Mouse (Mus musculus): ENCODE measurements at regions not wholly inside any gene's neighbourhood (a gene's known extent, or its start where the extent isn't known, plus 50 kb on each side); places are given as distances from the start of the nearest gene placed in this dataset.

DNA sequence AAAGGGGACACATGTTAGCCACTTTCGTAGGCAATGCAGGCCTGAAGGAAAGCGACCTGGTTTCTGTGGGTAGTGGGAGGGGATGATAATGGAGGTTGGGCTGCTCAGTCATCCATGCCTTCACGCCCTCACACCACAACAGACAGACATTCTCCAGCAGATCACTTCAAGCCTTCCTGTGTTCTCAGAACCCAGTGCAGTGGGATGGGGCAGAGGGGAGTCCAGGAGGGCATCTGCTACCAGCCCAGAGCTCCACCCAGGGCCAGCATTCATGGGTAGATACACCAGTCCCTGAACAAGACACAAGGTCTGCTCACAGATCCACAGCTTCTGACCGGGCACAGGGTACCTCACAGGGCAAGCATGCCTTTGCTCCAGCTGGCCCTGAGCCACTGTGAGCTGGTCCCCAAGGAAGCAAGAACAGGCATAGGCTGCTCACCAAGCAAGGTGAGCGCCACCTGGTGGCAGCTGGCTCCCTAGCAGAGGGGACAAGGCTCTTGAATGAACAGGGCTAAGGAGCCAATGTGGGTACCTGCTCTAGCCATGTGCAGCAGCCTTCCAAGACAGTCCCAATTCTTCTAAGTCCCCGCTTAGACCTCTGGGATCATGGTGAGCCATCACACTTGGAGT lies 62.2 kb upstream of the Nkx1-1 start:
- peaks cover 8% of the 10 kb centered on the region for H3K4me1 ChIP-seq (replicated peaks; ENCODE audit: control insufficient read depth, insufficient read depth, low read length)
- H3K36me3 ChIP-seq (replicated peaks; ENCODE audit: control insufficient read depth, insufficient read depth), result no peaks in the 10 kb centered on the region
- DNase-seq (ENCODE audit: low spot score) (peak; percentile 91), ATAC-seq (ENCODE audit: low FRiP score) (peak; percentile 80; the same call in 1 of the 2 replicates)
- H3K9ac ChIP-seq, result no peak overlapping the region
- H3K4me3 ChIP-seq (replicated peaks; ENCODE audit: low read length), result no peak overlapping the region
- 18% methylated on average over 6 of the region's 6 CpGs for WGBS
- H3K27ac ChIP-seq, result no peak overlapping the region
- peaks cover 20% of the 10 kb centered on the region; the same call in 1 of the 2 replicates for H3K27me3 ChIP-seq (ENCODE audit: control insufficient read depth, insufficient read depth, low read length)
- H3K4me2 ChIP-seq (replicated peaks), result no peak overlapping the region
- H3K9me3 ChIP-seq (ENCODE audit: control insufficient read depth, low read length), result no peaks in the 10 kb centered on the region

DNA sequence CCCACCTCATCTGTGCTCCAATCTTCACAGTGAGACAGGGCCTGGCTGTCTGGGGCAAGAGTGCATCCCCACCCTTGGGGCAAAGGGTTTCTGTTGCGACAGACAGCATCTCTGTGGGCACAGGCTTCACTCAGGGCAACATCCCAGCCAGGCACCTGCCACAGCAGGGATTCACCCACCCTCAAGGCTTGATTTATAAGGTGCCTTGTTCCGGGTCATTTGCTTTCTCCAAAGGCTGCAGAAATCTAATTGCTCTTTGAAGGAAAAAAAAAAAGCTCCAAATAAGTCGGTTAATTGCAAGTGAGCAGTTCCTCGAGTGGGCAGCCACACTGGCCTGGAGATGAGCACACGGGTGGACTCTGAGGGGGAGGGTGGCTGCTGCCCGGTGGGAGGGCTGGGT lies 61.5 kb upstream of the Nkx1-1 start:
- H3K36me3 ChIP-seq (replicated peaks; ENCODE audit: control insufficient read depth, insufficient read depth), result no peaks in the 10 kb centered on the region
- H3K27me3 ChIP-seq (ENCODE audit: control insufficient read depth, insufficient read depth, low read length), result peaks cover 20% of the 10 kb centered on the region; the same call in 1 of the 2 replicates
- H3K27ac ChIP-seq, result no peak overlapping the region
- peaks cover 6% of the 10 kb centered on the region for H3K4me1 ChIP-seq (replicated peaks; ENCODE audit: control insufficient read depth, insufficient read depth, low read length)
- DNase-seq (ENCODE audit: low spot score), result no peak
- H3K9ac ChIP-seq, result no peak overlapping the region
- no peaks in the 10 kb centered on the region for H3K9me3 ChIP-seq (ENCODE audit: control insufficient read depth, low read length)
- H3K4me3 ChIP-seq (replicated peaks; ENCODE audit: low read length), result no peak overlapping the region
- no peak for ATAC-seq (ENCODE audit: low FRiP score)
- 29% methylated on average over 6 of the region's 6 CpGs for WGBS
- H3K4me2 ChIP-seq (replicated peaks), result no peak overlapping the region

DNA sequence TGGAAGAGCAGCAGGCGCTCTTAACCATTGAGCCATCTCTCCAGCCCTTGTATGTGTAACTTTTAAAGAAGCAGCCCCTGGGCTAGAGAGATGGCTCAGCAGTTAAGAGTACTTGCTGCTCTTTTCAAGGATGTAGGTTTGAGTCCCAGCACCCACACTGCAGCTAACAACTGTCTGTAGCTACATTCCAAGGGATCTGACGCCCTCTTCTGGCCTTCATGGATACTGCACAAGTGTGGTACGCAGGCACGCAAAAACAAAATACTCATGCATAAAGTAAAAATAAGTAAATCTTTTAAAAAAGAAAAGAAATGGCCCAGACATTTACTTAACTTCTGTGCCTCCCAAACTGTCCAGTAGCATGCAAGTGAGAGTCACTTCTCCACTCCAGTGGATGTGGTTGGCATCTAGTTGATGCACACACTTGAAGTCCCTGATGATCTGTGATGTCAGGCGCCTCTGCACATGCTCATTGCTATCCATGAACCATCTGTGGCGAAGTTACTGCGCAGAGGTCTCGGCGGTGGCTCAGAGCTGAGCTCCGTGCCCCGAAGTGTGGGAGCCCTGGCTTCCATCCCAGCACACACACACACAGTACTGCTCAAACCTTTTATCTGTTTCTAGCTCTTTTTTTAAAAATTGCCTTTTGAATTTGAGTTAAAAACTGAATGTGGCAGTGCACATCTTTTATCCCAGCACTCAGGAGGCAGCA lies 59.0 kb upstream of the Nkx1-1 start:
- no peak overlapping the region for H3K4me3 ChIP-seq (replicated peaks; ENCODE audit: low read length)
- ATAC-seq (ENCODE audit: low FRiP score) (no peak), DNase-seq (ENCODE audit: low spot score) (no peak)
- no peaks in the 10 kb centered on the region for H3K36me3 ChIP-seq (replicated peaks; ENCODE audit: control insufficient read depth, insufficient read depth)
- no peak overlapping the region for H3K9ac ChIP-seq
- WGBS, result 93% methylated on average over 11 of the region's 11 CpGs
- H3K9me3 ChIP-seq (ENCODE audit: control insufficient read depth, low read length), result no peaks in the 10 kb centered on the region
- 0 out of 2 replicates have a peak, but pooled peaks cover 18% of the 10 kb centered on the region for H3K27me3 ChIP-seq (ENCODE audit: control insufficient read depth, insufficient read depth, low read length)
- H3K27ac ChIP-seq, result no peak overlapping the region
- H3K4me1 ChIP-seq (replicated peaks; ENCODE audit: control insufficient read depth, insufficient read depth, low read length), result peaks cover 11% of the 10 kb centered on the region
- H3K4me2 ChIP-seq (replicated peaks), result no peak overlapping the region

DNA sequence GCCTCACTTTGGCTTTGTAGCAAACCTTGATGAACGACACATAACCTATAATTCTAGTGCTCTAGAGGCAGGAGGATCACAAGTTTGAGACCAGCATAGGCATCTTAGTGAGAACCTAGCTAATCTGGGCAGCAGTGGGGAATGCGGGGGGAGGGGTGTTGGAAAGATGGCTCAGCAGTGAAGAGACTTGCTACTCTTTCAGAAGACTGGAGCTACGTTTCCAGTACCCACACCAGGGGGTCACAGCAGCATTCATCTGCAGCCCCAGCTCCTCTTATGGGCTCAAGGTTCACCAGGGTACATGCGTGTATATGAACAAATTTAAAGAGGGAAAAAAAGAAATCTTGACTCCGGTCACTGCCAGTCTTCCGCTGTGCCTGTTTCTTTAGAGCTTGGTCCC lies 55.5 kb upstream of the Nkx1-1 start:
- H3K36me3 ChIP-seq (replicated peaks; ENCODE audit: control insufficient read depth, insufficient read depth), result no peaks in the 10 kb centered on the region
- WGBS, result 69% methylated on average over 6 of the region's 6 CpGs
- H3K4me3 ChIP-seq (replicated peaks; ENCODE audit: low read length), result no peak overlapping the region
- H3K27ac ChIP-seq, result no peak overlapping the region
- ATAC-seq (ENCODE audit: low FRiP score) (no peak), DNase-seq (ENCODE audit: low spot score) (no peak)
- peaks cover 15% of the 10 kb centered on the region; the same call in 1 of the 2 replicates for H3K27me3 ChIP-seq (ENCODE audit: control insufficient read depth, insufficient read depth, low read length)
- peaks cover 5% of the 10 kb centered on the region; the same call in 1 of the 2 replicates for H3K4me1 ChIP-seq (replicated peaks; ENCODE audit: control insufficient read depth, insufficient read depth, low read length)
- no peak overlapping the region for H3K4me2 ChIP-seq (replicated peaks)
- no peaks in the 10 kb centered on the region for H3K9me3 ChIP-seq (ENCODE audit: control insufficient read depth, low read length)
- no peak overlapping the region for H3K9ac ChIP-seq

DNA sequence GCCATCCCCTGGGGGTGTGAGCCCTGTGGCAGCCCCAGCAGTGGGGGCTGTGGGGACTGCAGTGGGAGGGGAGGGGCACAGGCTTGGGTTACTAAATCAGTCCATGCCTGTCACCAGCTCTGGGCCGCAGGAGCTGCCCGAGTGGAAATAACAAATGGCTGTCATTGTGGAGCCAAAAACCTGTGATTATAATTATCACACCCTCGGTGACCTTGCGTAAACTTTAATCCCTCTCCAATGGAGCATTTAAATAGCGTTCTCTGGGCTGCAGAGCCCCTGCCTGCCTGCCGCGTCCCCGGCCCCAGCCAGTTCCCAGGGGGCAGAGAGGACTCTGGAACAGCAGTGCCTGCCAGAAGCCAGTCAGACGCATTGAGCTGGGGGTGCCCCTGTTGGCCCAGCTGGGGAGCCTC lies 54.4 kb upstream of the Nkx1-1 start:
- Histone ChIP-seq H3K4me3 (replicated peaks; ENCODE audit: low read length) (no peak overlapping the region), H3K9me3 (ENCODE audit: control insufficient read depth, low read length) (no peaks in the 10 kb centered on the region), H3K27ac (no peak overlapping the region), H3K4me1 (replicated peaks; ENCODE audit: control insufficient read depth, insufficient read depth, low read length) (peaks cover 5% of the 10 kb centered on the region; the same call in 1 of the 2 replicates), H3K9ac (no peak overlapping the region), H3K36me3 (replicated peaks; ENCODE audit: control insufficient read depth, insufficient read depth) (no peaks in the 10 kb centered on the region), H3K4me2 (replicated peaks) (no peak overlapping the region), H3K27me3 (ENCODE audit: control insufficient read depth, insufficient read depth, low read length) (peaks cover 15% of the 10 kb centered on the region; the same call in 1 of the 2 replicates)
- DNase-seq (ENCODE audit: low spot score), result no peak
- WGBS, result 3% methylated on average over 9 of the region's 9 CpGs
- no peak for ATAC-seq (ENCODE audit: low FRiP score)

DNA sequence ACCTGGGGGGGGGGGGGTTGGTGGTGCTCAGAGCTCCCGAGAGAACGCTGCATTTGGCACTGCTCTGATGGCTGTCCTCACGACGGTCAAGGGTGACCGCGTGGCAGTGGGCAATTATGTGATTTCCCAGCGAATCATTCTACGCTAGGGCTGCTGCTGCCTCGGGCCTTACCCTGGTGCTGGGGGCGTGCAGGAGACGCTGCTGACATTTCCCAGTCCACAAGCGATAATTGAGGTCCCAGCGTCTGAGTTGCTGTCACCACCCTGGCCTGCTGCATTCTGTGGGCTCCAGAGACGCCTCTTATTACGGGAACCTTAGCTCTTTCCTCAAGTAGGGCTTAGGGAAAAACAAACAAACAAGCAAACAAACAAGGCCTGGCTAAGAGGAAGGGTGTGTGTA lies 52.0 kb upstream of the Nkx1-1 start:
- no peak overlapping the region for H3K4me3 ChIP-seq (replicated peaks; ENCODE audit: low read length)
- no peak overlapping the region for H3K4me2 ChIP-seq (replicated peaks)
- H3K36me3 ChIP-seq (replicated peaks; ENCODE audit: control insufficient read depth, insufficient read depth), result no peaks in the 10 kb centered on the region
- no peak for DNase-seq (ENCODE audit: low spot score)
- peaks cover 15% of the 10 kb centered on the region; the same call in 1 of the 2 replicates for H3K27me3 ChIP-seq (ENCODE audit: control insufficient read depth, insufficient read depth, low read length)
- no peaks in the 10 kb centered on the region for H3K9me3 ChIP-seq (ENCODE audit: control insufficient read depth, low read length)
- ATAC-seq (ENCODE audit: low FRiP score), result no peak
- WGBS, result 59% methylated on average over 15 of the region's 15 CpGs
- peaks cover 5% of the 10 kb centered on the region; the same call in 1 of the 2 replicates for H3K4me1 ChIP-seq (replicated peaks; ENCODE audit: control insufficient read depth, insufficient read depth, low read length)
- no peak overlapping the region for H3K27ac ChIP-seq
- H3K9ac ChIP-seq, result no peak overlapping the region

All from hindbrain, embryonic 14.5 days (tissue).